Mouse (Mus musculus) kidney, embryonic 16.5 days (tissue): ENCODE data around the gene Midn. TPM values are rescaled to one million over a fixed set of nuclear protein-coding genes. Genes with fewer than 3 reads are reported as not detected.

Source experiments
- ATAC-seq: fragments of 200-750 bp; cut with Nextera tagmentation; 2 replicates; pipeline ENCODE4 v1.8.0; 2017; ENCODE audit warnings: moderate TSS enrichment; ENCODE audit not compliant: low FRiP score, low TSS enrichment
- H3K27ac ChIP-seq: fragments of 300-500 bp; sonication (generic); 2 replicates; pipeline ENCODE4 v1.5.1; 2014; ENCODE audit warnings: low read length
- H3K27me3 ChIP-seq: fragments of 300-500 bp; sonication (generic); 2 replicates; pipeline ENCODE4 v1.6.1; 2014; ENCODE audit warnings: low read length, control low read depth, mixed read lengths; ENCODE audit not compliant: insufficient read depth
- H3K36me3 ChIP-seq: fragments of 300-500 bp; sonication (generic); 2 replicates; pipeline ENCODE4 v1.6.1; 2014; ENCODE audit warnings: low read length, control low read depth, mixed read lengths; ENCODE audit not compliant: insufficient read depth
- H3K4me1 ChIP-seq: fragments of 300-500 bp; sonication (generic); 2 replicates; pipeline ENCODE4 v1.6.1; 2014; ENCODE audit warnings: low read length, control low read depth, mixed read lengths; ENCODE audit not compliant: insufficient read depth
- H3K4me2 ChIP-seq: fragments of 300-500 bp; sonication (generic); replicated peaks from 2 replicates; pipeline ENCODE4 v1.6.1; 2014; ENCODE audit warnings: low read depth, low read length
- H3K4me3 ChIP-seq: fragments of 300-500 bp; sonication (generic); 2 replicates; pipeline ENCODE4 v1.5.1; 2014; ENCODE audit warnings: mild to moderate bottlenecking, low read length
- H3K9ac ChIP-seq: fragments of 300-500 bp; sonication (generic); replicated peaks from 2 replicates; pipeline ENCODE4 v1.6.1; 2014; ENCODE audit warnings: low read length
- H3K9me3 ChIP-seq: fragments of 300-500 bp; sonication (generic); 2 replicates; pipeline ENCODE4 v1.6.1; 2016; ENCODE audit warnings: low read length, control low read depth
- WGBS: fragments of 180-500 bp; shearing (Covaris S2); extraction: QIAGEN DNeasy Blood & Tissue Kit; methylation state at CpG from one replicate; pipeline ENCODE4 v1.1.7; 2014; 5-methylcytosine and 5-hydroxymethylcytosine counted together
- polyA plus RNA-seq: library from polyadenylated mRNA; unstranded; fragments of >200 nt; fragmentation: Nextera tagmentation; extraction: Ambion mirVana; gene quantifications from 2 replicates; pipeline ENCODE4 v1.2.1, GENCODE M21; 2015

Gene Midn
- polyA plus RNA-seq, 1 experiment from 2014 or later: 15.9 TPM

DNA sequence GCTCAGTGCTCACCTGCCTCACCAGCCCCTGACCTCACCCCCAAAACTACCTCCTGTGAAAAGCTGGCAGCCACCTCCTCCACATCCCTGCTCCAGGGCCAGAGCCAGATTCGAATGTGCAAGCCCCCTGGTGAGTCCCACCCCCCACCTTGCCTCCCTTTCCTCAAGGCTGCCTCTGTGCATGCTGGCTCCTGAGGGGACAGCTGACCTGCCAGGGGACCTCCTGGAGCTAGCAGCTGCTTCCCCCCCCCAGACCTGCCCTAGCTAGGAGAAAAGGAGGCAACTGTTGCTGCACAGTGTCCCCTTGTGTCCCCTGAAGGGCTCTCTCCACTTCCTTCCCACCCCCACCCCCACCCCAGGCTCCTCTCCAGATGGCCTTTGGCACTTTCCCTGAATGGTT lies 7.2 kb downstream of the Midn start:
- no peak overlapping the region for H3K4me3 ChIP-seq
- H3K36me3 ChIP-seq: peaks cover 62% of the 10 kb centered on the region
- peaks cover 84% of the 10 kb centered on the region for H3K4me1 ChIP-seq
- no peaks in the 10 kb centered on the region for H3K27me3 ChIP-seq
- ATAC-seq: no peak
- H3K27ac ChIP-seq: peak overlapping the region; percentile 99; the same call in 1 of the 2 replicates
- WGBS: 32% methylated on average over 1 of the region's 1 CpGs
- no peaks in the 10 kb centered on the region for H3K9me3 ChIP-seq
- no peak overlapping the region for H3K4me2 ChIP-seq
- no peak overlapping the region for H3K9ac ChIP-seq

DNA sequence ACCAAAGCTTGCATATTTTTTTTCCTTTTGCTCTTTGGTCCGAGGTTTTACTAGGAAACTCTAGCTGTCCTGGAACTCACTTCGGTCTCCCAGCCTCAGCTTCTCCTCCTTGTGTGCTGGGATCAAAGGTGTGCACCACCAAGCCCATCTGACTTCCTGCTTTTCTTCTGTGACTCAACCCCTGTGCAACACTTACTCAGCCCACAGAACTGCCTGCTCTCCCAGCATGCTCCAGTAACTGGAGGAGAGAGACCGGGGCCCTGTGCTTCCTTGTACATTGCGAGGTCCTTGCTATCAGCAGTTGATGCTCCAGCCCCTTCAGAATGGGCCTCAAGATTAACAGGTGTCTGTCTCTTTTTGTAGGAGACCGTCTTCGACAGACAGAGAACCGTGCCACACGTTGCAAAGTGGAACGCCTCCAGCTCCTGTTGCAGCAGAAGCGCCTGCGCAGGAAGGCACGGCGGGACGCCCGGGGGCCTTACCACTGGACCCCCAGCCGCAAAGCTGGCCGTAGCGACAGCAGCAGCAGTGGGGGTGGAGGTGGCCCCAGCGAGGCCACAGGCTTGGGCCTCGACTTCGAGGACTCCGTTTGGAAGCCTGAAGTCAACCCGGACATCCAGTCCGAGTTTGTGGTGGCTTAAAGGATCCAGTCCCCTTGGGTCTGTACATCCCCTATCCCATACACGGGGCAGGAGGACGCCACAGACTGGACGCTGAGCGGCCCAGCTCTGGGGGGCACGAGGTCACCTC lies 8.1 kb downstream of the Midn start:
- ATAC-seq: no peak
- 74% methylated on average over 29 of the region's 29 CpGs for WGBS
- no peaks in the 10 kb centered on the region for H3K9me3 ChIP-seq
- no peak overlapping the region for H3K4me2 ChIP-seq
- H3K27me3 ChIP-seq: no peaks in the 10 kb centered on the region
- H3K4me3 ChIP-seq: no peak overlapping the region
- H3K9ac ChIP-seq: peak overlapping the region; percentile 0; the same call in 1 of the 2 replicates
- peak overlapping the region; percentile 99 for H3K27ac ChIP-seq
- H3K36me3 ChIP-seq: peaks cover 62% of the 10 kb centered on the region
- peaks cover 93% of the 10 kb centered on the region for H3K4me1 ChIP-seq

- H3K4me3 ChIP-seq: no peak overlapping the region
- 45% methylated on average over 7 of the region's 7 CpGs for WGBS
- no peaks in the 10 kb centered on the region for H3K27me3 ChIP-seq
- peaks cover 96% of the 10 kb centered on the region for H3K4me1 ChIP-seq
- no peak for ATAC-seq
- H3K36me3 ChIP-seq: peaks cover 58% of the 10 kb centered on the region
- peak overlapping the region; percentile 99 for H3K27ac ChIP-seq
- H3K4me2 ChIP-seq: no peak overlapping the region
- H3K9me3 ChIP-seq: no peaks in the 10 kb centered on the region
- peak overlapping the region; percentile 0; the same call in 1 of the 2 replicates for H3K9ac ChIP-seq
These were observed 8.6 kb downstream of the Midn start for GRCm38 (mm10) chr10:80156752-80157053.

DNA sequence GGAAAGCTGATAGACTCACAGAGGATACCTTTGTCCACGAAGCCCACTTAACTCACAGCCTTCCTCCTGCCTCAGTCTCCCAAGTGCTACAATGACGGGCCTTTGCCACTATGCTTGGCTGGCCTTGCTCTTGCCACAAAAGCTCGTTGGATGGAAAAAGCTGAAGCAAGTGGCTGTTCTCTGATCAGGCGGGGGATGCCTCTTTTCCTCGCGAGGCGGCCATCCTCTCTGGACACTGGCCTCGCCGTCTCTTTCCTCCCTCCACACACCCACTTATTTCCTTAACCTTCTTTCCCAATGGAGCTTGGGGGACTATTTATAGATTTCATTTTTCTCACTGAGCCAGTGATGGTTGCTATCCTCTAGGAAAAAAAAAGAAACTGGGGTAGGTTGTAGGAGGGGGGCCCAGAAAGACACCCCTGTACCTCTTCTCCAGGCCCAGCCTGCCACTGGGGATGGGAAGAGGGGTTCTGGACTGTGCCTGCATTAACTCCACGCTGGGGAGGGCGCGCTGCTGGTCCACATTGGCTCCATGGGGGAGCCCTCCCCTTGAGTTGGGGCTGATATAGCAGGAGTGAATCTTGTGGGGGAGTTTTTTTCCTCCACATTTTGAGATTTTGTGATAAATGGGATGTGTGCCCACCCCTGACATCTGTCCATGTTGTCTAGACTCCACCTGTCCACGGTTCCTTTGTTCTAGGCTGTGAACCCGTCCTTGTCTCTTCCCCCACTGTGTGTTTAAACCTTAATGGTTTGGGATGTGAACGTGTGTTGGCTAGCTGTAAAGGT lies 9.3 kb downstream of the Midn start:
- ATAC-seq: no peak
- Histone ChIP-seq H3K36me3 (peaks cover 53% of the 10 kb centered on the region), H3K27ac (peak overlapping the region; percentile 99), H3K4me1 (peaks cover 96% of the 10 kb centered on the region), H3K9me3 (no peaks in the 10 kb centered on the region), H3K4me2 (no peak overlapping the region), H3K9ac (peak overlapping the region; percentile 56), H3K4me3 (no peak overlapping the region), H3K27me3 (no peaks in the 10 kb centered on the region)
- WGBS: 45% methylated on average over 15 of the region's 15 CpGs

DNA sequence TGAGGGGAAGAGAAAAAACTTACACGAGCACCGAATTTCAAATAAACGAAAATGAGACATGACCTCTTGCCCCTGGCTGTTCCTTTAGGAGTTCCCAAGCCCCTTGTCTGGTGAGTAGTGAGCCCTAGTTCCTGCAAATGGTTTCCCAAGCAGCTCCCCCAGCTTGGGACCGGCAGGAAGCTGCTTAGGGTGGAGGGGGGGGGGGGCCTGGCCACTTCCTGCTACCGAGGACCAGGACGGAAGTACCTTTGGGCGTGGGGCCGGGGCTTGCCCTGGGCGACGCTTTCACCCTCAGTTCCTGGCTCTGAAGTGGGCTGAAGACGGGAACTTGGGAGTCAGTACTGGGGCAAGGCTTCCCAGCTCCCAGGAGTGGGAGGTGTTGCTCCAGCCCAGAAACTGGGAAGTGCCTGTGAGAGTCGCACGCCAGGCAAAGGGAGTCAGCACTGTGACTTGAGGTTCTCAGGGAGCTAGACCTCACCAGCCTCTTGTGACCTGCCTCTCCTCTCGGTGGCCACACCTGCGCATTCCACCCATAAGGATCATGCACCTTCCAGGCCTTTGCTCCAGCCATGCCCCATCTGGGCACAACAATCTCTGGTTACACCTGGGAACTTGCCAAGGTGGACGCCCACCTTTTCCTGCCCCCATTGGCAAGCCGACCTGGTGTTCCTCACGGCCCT lies 10.4 kb downstream of the Midn start:
- Histone ChIP-seq H3K9ac (peak overlapping the region; percentile 56), H3K36me3 (peaks cover 42% of the 10 kb centered on the region), H3K4me1 (peaks cover 96% of the 10 kb centered on the region), H3K9me3 (no peaks in the 10 kb centered on the region), H3K4me2 (peak overlapping the region; percentile 66; the same call in 1 of the 2 replicates), H3K4me3 (peak overlapping the region; percentile 47; the same call in 1 of the 2 replicates), H3K27me3 (no peaks in the 10 kb centered on the region), H3K27ac (peak overlapping the region; percentile 99)
- WGBS: 3% methylated on average over 18 of the region's 18 CpGs
- no peak for ATAC-seq

DNA sequence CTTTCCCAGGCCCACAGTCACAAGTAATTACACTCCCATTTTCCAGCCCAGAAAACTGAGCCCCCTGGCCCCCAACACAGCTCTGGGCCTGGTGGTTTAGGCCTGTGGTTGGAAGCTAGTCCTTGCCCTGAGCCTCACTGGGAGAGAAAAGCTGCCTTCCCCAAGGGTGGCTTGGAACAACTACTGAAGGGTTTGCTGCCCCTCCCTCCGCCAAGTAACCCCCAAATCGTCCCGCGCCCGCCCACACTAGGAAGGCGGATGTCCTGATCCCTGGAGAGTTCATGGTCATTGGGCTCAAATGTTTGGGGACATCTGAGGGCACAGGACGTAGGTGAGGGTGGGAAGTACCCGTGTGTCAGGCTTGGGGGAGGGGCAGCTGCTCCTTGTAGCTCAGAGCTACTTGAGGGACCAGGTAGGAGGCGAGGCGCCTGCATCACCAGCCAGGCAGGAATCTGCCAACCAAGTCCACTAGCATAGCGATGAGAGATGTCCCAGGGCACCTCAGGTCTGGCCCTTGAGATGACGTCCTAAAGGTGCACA lies 11.0 kb downstream of the Midn start:
- Histone ChIP-seq H3K36me3 (peaks cover 36% of the 10 kb centered on the region), H3K4me1 (peaks cover 95% of the 10 kb centered on the region), H3K27ac (peak overlapping the region; percentile 99), H3K4me2 (peak overlapping the region; percentile 66), H3K9ac (peak overlapping the region; percentile 62), H3K9me3 (no peaks in the 10 kb centered on the region), H3K4me3 (peak overlapping the region; percentile 47), H3K27me3 (no peaks in the 10 kb centered on the region)
- 3% methylated on average over 12 of the region's 12 CpGs for WGBS
- peak; percentile 12 for ATAC-seq

DNA sequence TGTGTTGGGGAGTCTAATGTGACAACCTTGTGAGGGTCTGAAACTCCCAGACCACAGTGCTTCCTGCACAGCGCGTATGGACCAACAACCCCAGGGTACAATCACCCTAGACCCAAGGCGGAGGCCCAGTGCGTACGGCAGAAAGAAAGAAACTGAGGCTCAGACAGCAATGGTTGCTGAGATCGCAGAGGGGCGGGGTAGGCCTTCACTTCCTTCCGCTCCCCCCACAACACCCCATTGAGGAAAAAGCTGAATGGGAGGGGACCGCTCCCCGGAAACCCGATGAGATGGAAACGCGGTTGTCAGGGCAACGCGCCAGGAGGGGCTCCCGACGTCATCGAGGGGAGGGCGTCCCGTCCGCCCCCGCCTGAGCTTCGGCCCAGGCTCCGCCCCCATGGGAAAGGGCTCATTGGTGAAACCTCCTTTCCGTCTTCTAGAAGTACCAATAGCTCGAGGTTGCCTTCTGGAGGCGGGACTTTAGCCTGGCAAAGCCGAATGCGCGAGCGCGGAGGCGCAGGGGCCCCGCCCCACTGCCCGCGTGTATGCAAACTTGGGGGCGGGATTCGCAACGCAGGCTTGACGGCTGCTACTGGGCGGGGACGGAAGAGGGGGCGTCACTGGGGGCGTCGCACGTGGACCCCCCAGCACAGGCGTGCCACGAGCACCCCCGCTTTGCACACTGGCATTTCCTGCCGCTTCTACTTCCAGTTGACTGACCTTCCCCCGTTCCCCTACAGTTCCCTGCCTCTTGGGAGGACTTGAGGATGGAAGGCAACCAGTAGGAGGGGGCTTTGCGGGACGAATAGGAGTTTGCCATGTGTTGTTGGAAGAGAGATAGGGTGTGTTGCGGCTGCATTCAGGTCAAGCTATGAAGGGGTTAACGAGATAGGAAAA lies 11.7 kb downstream of the Midn start:
- peak overlapping the region; percentile 66 for H3K4me2 ChIP-seq
- peak overlapping the region; percentile 47 for H3K4me3 ChIP-seq
- no peaks in the 10 kb centered on the region for H3K27me3 ChIP-seq
- H3K4me1 ChIP-seq: peaks cover 95% of the 10 kb centered on the region
- peaks cover 28% of the 10 kb centered on the region for H3K36me3 ChIP-seq
- H3K9ac ChIP-seq: peak overlapping the region; percentile 63
- H3K9me3 ChIP-seq: no peaks in the 10 kb centered on the region
- under 1% methylated on average over 55 of the region's 55 CpGs for WGBS
- peak overlapping the region; percentile 99 for H3K27ac ChIP-seq
- peak; percentile 60 for ATAC-seq

- peak overlapping the region; percentile 63 for H3K9ac ChIP-seq
- peak; percentile 24 for ATAC-seq
- H3K4me1 ChIP-seq: peaks cover 93% of the 10 kb centered on the region
- peak overlapping the region; percentile 99 for H3K27ac ChIP-seq
- peaks cover 19% of the 10 kb centered on the region for H3K36me3 ChIP-seq
- under 1% methylated on average over 33 of the region's 33 CpGs for WGBS
- H3K4me3 ChIP-seq: peak overlapping the region; percentile 47
- no peaks in the 10 kb centered on the region for H3K27me3 ChIP-seq
- H3K4me2 ChIP-seq: peak overlapping the region; percentile 66
- no peaks in the 10 kb centered on the region for H3K9me3 ChIP-seq
These were observed 12.6 kb downstream of the Midn start for GRCm38 (mm10) chr10:80160455-80161371.
